Mouse (Mus musculus): ENCODE results near the gene Plxna3. TPM values are rescaled to one million over a fixed set of nuclear protein-coding genes. Genes with fewer than 3 reads are reported as not detected.
A peak's percentile ranks its signal among the peaks of the same experiment; 100 is the strongest.

Gene Plxna3
- total and polyA plus RNA-seq, 3 experiments: 2.0 to 5.0 (median 4.9) TPM

GRCm38 (mm10) chrX:74372888-74373549 lies 44.2 kb downstream of the Plxna3 start, which contains the start of the genes Ubl4a and Slc10a3:
Gene Ubl4a (minus strand): TSS chrX:74373218.
Gene Slc10a3 (minus strand): TSS chrX:74373349.
- Histone ChIP-seq H3K27me3 (replicated peaks) (no peaks in the 10 kb centered on the region), H3K9ac (ENCODE audit: insufficient read depth, low read depth) (peak within 1 kb of the TSS; percentile 80), H3K4me2 (ENCODE audit: insufficient read depth, low read depth, poor library complexity, severe bottlenecking) (peak within 1 kb of the TSS; percentile 78), H3K27ac (ENCODE audit: insufficient read depth, low read depth) (no peak within 1 kb of the TSS), H3K9me3 (replicated peaks; ENCODE audit: low read length) (no peaks in the 10 kb centered on the region), H3K36me3 (replicated peaks in 1 of 2; ENCODE audit: control insufficient read depth in 1 of 2, insufficient read depth in 1 of 2, low read length in 1 of 2) (peaks cover 9 to 15% of the 10 kb centered on the region in 2 experiments), H3K79me2 (replicated peaks; ENCODE audit: control insufficient read depth, extremely low read depth, insufficient read depth, poor library complexity, severe bottlenecking) (no peaks in the 10 kb centered on the region; the same call in 1 of the 2 replicates), H3K4me3 (replicated peaks in 1 of 3; ENCODE audit: low read depth in 2 of 3, low read length in 2 of 3, poor library complexity in 1 of 3) (peak within 1 kb of the TSS; percentile 65 to 70 (median 66)), H3K4me1 (ENCODE audit: control insufficient read depth in 1 of 2, insufficient read depth in 2 of 2) (peaks cover 6 to 22% of the 10 kb centered on the region in 2 experiments; a peak in 2 of 4 replicates)
- in situ Hi-C loops (cut with MboI; ENCODE audit: low pct_ligation_motif_present, low pct_unique_long_range_greater_than_20kb, low sequenced_read_pairs) (no loop called here), dilution Hi-C loops (cut with MboI; ENCODE audit: extremely low pct_ligation_motif_present, extremely low pct_unique_long_range_greater_than_20kb, low sequenced_read_pairs) (no loop called here)
- TF ChIP-seq NELFE (IDR thresholded peaks at IDR 0.05; ENCODE audit: low read depth, low read length) (peak; percentile 82), TCF12 (IDR thresholded peaks at IDR 0.05; ENCODE audit: low read depth, low read length) (peak; percentile 55), JUND (conservative IDR thresholded peaks at IDR 0.05; ENCODE audit: low read depth, low read length) (no peak), USF2 (conservative IDR thresholded peaks at IDR 0.05; ENCODE audit: low read depth, low read length) (peak; percentile 41), ZNF384 (IDR thresholded peaks at IDR 0.05; ENCODE audit: low read depth, low read length) (no peak), MEF2A (IDR thresholded peaks at IDR 0.05; ENCODE audit: borderline replicate concordance, low read depth, low read length) (no peak), ETS1 (conservative IDR thresholded peaks at IDR 0.05; ENCODE audit: low read depth, low read length) (no peak), UBTF (IDR thresholded peaks at IDR 0.05; ENCODE audit: low read depth, low read length) (no peak), TBP (conservative IDR thresholded peaks at IDR 0.05; ENCODE audit: low read depth, low read length) (peak; percentile 59; the same call in 1 of the 2 replicates), GABPA (IDR thresholded peaks at IDR 0.05; ENCODE audit: insufficient replicate concordance, low read depth, low read length) (no peak), MAX (IDR thresholded peaks at IDR 0.05; ENCODE audit: low read length) (peak; percentile 96), SIN3A (IDR thresholded peaks at IDR 0.05; ENCODE audit: low read length) (peak; percentile 91), ZMIZ1 (IDR thresholded peaks at IDR 0.05; ENCODE audit: low read depth, low read length) (peak; percentile 67; the same call in 1 of the 2 replicates), RAD21 (IDR thresholded peaks at IDR 0.05; ENCODE audit: low read depth, low read length) (no peak), HCFC1 (IDR thresholded peaks at IDR 0.05; ENCODE audit: low read depth, low read length) (peak; percentile 76), ZKSCAN1 (IDR thresholded peaks at IDR 0.05; ENCODE audit: borderline replicate concordance, low read depth, low read length) (no peak), PAX5 (IDR thresholded peaks at IDR 0.05; ENCODE audit: low read length) (no peak), MYC (IDR thresholded peaks at IDR 0.05; ENCODE audit: low read depth, low read length) (peak; percentile 94), ELF1 (IDR thresholded peaks at IDR 0.05; ENCODE audit: low read depth, low read length) (no peak; the same call in 1 of the 2 replicates), IRF4 (IDR thresholded peaks at IDR 0.05; ENCODE audit: low read depth, low read length) (no peak; the same call in 1 of the 2 replicates), MAFK (IDR thresholded peaks at IDR 0.05; ENCODE audit: insufficient replicate concordance, low read length) (no peak), BHLHE40 (IDR thresholded peaks at IDR 0.05; ENCODE audit: low read depth, low read length) (peak; percentile 41), USF1 (IDR thresholded peaks at IDR 0.05; ENCODE audit: low read depth, low read length) (peak; percentile 75), POLR2AphosphoS2 (IDR thresholded peaks at IDR 0.05; ENCODE audit: low read depth, low read length) (peak; percentile 43; the same call in 1 of the 2 replicates), E2F4 (IDR thresholded peaks at IDR 0.05; ENCODE audit: insufficient replicate concordance, low read depth, low read length) (no peak), MAZ (IDR thresholded peaks at IDR 0.05; ENCODE audit: low read depth, low read length) (no peak), MXI1 (IDR thresholded peaks at IDR 0.05; ENCODE audit: low read depth, low read length) (peak; percentile 91), RCOR1 (conservative IDR thresholded peaks at IDR 0.05; ENCODE audit: low read depth, low read length) (no peak), POLR2A (IDR thresholded peaks at IDR 0.05; ENCODE audit: low read depth, low read length) (peak; percentile 87), CHD2 (IDR thresholded peaks at IDR 0.05; ENCODE audit: low read length) (no peak)
- peak; percentile 91 for DNase-seq (ENCODE audit: extremely low read depth)
